Mouse (Mus musculus): ENCODE results near the gene Erf.

The Erf gene

DNA sequence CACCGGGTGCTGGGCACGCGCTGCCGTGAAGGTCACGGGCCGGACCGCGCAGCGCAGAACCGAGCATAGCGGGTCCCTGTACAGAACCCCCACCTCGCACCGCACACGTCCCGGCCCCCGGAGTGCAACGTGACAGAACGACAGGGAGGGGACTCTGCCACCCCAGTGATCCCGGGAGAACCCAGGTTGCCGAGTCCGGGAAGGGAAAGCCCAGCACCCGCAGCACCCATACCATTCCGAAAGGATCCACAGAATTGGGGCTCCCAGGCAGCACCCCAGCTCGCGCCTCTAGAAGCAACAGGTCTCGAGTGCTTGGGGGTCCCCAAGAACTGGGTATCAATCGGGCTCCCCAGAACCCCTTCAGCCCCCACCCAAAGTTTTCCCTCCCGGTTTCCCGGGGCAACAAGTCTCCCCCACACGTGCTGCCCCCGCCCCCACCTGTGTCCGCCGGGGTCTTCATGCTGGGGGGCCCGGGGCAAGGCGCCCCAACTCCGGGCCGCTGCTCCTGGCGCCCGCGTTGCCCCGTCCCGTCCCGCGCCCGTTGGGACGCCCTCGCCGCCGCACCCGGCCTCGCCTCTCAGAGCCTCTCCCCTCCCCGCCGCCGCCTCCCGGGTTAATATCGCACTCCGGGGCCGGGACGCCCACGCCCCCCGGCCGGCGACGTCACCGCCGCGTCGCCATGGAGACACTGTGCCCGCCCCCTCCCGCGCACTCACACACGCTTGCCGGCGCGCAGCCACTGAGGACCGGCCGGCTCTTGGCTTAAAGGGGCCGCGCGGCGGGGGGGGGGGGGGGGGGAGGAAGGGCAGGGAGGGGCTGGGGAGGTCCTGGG is at the start of gene Erf:
Gene Erf (minus strand): TSS at position 621 of the 832 bp plus-strand sequence.
- peak; percentile 91 to 94 for DNase-seq (ENCODE audit: low spot score in 2 of 2)

DNA sequence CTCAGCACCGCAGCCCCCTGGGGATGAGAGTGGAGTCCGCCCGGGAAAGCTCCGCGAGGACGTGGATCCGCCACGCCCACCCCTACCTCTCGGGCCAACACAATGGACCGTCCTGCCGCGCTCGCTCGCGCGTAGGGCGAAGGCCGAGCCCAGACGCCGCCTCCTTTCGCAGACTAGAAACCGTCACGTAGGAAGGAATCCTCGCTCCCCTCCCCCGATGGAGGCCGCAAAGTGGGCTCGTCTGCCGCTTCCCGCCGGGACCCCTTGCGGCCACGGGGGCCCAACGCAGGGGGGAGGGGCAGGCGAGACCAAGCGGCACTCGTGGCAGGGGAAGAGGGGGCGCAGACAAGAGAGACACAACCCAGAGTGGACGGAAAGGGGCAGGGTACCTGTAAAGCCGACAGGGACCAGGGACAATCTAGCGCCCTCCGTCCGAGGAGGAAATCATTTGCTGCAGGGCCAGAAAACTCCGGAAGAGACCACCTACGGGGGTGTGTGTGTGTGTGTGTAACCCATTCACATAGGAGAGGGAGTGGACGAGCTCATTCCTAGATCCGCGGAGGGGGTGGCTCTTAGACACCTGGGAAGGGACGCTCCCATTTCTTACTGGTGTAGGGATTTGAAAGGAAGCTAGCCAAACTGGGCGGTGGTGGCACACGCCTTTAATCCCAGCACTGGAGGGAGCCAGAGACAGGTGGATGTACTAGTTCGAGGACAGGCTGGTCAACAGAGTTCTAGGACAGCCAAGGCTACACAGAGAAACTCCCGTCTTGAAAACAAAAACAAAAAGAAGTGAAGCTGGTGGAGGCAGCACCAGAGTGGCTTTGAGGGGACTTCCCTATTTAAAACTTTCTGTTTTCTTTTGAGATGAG is 47.1 kb upstream of the Erf start, which contains the start of gene Pafah1b3:
Gene Pafah1b3 (minus strand): TSS at position 533 of the 872 bp plus-strand sequence.
- peak; percentile 73 to 75 for DNase-seq (ENCODE audit: low spot score in 2 of 2)

DNA sequence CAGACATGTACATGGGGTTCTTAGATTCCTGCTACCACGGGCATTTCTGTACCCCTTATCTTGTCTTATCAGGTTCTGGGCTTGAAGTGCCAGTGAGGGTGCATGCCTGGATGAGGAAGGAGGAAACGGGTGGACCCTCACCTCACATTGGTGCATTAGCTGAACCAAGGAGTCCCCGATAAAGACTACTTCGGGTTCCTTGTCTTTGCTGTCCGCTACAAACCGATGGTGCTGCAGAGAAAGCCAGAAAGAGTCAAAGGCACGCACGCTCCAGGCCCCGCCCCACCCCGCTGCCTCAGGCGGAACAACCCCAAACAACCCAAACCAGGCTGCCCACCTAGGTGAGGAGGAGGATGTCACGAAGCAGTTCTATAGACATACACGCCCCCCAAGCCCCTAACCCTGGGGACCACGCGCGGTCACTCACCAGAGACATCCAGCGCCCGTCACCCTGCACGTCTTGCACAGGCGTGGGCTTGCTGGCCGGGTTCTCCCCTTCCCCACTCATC is 46.4 kb upstream of the Erf start:
- DNase-seq (ENCODE audit: low spot score in 2 of 2), result no peak

DNA sequence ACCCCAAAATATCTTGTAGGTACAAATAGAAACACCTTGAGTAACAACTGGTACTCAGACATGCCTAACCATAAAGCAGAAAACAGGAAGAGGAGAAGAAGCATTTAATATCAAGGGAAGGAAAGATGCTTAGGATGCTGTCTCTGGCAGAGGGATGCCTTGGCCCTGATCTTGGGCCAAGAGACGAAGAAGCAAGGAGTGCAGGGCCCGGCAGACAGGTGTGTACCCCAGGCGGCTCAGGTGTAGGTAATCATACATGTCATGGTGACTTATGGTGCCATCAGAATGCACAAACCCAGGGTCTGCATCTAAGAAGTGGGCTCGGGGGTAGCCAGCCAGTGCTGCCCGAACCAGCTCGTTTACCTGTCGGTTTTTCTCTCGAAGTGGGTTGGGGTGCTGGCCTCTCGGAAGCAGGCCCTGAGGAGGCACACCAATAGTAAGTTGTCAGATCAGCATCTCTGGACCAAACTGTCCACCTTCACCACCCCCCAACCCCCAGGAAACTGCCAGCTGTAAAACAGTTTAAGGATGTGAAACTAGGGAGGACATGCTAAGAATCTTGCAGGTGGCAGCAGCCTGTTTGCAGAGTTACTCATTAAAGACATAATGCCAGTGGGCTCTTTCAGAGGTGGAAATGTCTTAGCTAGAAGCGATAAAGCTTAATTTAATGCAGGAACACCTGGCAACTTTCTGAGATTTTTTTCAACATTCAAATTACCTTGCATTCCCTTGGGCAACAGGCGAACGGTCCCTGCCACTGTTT is 44.6 kb upstream of the Erf start:
- no peak for DNase-seq (ENCODE audit: low spot score in 2 of 2)

DNA sequence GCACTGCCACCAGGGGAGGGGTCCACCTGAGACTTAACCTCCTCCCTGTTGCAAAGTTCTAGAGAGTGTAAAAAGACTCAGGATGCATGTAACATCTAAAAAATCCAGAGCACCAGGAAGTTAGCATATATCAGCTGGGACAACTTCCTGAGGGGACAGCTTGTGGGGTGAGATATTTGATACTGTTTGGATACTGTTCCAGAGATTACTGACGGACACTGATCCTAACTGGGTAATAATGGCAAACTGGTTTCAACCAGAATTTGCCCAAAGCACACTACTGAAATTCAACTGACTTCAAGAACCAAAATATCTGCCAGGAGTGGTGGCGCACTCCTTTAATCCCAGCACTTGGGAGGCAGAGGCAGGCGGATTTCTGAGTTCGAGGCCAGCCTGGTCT is 43.9 kb upstream of the Erf start:
- DNase-seq (ENCODE audit: low spot score in 2 of 2), result no peak

DNA sequence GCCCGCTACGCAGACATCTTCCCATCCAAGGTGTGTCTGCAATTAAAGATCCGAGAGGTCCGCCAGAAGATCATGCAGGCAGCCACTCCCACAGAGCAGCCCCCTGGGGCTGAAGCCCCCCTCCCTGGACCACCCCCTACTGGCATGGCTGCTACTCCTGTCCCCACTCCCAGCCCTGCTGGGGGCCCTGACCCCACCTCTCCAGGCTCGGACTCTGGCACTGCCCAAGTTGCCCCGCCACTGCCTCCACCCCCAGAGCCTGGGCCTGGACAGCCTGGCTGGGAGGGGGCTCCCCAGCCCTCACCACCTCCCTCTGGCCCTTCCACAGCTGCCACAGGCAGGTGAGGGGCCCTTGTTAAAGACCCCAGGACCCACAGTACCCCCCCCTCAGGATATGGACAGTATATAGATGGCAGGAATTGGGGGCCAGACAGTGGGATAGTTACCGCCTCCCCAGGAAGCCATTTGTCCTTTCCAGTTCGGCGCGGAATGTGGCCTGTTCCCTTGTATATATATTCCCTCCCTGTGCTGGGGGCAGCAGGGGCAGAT is 42.7 kb upstream of the Erf start:
- DNase-seq (ENCODE audit: low spot score in 2 of 2), result no peak

DNA sequence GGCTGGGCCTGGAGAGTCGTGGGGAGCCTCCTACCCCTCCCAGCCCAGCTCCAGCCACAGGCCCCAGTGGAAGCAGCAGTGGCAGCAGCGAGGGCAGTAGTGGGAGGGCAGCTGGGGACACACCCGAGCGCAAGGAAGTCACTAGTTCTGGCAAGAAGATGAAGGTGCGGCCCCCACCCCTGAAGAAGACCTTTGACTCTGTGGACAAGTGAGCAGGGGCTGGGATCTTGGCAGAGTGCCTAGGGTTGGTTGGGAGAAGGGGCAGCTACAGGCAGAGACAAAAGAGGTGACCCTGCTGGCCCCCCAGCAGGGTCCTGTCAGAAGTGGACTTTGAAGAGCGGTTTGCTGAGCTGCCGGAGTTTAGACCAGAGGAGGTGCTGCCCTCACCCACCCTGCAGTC is 41.5 kb upstream of the Erf start:
- DNase-seq (ENCODE audit: low spot score in 2 of 2), result no peak

DNA sequence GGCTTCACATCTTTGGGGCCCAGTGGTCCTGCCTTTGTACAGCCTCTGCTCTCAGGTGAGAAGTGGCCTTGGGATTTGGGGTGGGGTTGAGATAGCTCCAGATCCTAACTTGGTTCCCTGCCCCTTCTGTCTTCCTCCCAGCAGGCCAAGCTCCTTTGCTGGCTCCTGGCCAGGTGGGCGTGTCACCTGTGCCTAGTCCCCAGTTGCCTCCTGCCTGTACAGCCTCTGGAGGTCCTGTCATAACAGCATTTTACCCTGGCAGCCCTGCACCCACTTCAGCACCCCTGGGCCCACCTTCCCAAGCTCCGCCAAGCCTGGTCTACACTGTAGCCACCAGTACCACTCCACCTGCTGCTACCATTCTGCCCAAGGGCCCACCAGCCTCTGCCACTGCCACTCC is 40.4 kb upstream of the Erf start:
- no peak for DNase-seq (ENCODE audit: low spot score in 2 of 2)

DNA sequence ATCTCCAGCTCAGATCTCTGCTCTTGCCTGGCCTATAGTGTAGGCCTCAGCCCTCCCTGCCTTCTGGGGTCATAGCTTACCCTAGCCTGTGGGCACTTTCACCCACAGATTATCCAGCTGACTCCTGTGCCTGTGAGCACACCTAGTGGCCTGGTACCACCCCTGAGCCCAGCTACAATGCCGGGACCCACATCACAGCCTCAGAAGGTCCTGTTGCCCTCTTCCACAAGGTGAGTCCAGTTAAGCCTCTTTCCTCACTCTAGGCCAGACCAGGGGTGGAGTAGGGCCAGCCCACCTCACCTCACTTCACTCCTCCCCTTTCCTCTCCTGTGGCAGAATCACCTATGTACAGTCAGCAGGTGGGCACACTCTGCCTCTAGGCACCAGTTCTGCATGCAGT is 39.9 kb upstream of the Erf start:
- no peak for DNase-seq (ENCODE audit: low spot score in 2 of 2)

DNA sequence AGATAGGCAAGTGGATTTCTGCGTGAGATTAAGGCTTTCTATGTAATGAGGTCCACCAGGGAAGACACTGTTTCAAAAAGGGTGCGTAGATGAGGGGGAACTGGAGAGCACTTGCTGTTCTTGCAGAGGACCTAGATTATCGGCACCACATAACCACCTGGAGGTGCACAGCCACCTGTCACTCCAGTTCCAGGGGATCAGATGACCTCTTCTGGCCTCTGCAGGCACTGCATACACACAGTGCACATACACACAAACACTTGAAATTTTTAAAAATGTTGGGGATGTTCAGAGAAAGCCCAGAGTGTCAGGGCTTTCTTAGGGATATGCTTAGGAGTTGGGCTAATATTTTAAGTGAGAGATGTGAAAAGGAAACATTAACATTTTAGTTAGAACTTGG is 39.4 kb upstream of the Erf start:
- DNase-seq (ENCODE audit: low spot score in 2 of 2), result no peak

DNA sequence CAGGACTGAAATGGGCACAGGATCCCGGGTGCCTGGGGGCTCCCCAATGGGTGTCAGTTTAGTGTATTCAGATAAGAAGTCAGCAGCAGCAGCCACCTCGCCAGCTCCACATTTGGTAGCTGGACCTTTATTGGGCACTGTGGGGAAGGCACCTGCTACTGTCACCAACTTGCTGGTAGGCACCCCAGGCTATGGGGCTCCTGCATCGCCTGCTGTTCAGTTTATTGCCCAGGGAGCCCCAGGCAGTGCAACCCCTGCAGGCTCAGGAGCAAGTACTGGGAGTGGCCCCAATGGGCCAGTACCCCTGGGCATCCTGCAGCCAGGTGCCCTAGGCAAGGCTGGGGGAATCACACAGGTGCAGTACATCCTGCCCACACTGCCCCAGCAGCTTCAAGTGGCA is 38.2 kb upstream of the Erf start:
- no peak for DNase-seq (ENCODE audit: low spot score in 2 of 2)

DNA sequence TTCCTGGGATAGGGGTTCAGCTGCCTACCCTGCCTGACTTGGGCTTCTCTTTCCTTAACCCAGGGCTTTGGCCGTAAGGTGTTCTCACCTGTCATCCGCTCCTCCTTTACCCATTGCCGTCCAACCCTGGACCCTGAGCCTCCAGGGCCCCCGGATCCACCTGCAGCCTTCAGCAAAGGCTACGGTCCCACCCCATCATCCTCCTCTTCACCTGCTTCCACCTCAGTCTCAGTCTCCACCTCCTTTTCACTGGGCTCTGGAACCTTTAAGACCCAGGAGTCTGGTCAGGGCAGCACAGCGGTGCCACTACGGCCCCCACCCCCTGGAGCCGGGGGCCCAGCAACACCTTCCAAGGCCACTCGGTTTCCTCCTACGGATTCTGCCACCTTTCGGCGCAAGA is 37.5 kb upstream of the Erf start:
- DNase-seq (ENCODE audit: low spot score in 2 of 2), result no peak

DNA sequence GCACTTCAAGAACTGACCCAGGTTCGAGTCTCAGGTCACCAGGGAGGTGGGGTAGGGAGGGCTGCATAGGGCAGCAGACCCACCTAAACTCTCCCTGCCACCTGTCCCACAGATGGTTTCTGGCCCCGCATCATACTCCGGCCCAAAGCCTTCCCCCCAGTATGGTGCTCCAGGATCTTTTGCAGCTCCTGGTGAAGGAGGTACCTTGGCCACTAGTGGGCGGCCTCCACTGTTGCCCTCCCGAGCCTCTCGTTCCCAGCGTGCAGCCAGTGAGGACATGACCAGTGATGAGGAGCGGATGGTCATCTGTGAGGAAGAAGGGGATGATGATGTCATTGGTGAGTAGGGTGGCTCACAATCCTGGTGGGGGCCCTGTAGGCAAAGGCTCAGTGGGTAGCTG is 36.4 kb upstream of the Erf start:
- DNase-seq (ENCODE audit: low spot score in 2 of 2), result no peak

DNA sequence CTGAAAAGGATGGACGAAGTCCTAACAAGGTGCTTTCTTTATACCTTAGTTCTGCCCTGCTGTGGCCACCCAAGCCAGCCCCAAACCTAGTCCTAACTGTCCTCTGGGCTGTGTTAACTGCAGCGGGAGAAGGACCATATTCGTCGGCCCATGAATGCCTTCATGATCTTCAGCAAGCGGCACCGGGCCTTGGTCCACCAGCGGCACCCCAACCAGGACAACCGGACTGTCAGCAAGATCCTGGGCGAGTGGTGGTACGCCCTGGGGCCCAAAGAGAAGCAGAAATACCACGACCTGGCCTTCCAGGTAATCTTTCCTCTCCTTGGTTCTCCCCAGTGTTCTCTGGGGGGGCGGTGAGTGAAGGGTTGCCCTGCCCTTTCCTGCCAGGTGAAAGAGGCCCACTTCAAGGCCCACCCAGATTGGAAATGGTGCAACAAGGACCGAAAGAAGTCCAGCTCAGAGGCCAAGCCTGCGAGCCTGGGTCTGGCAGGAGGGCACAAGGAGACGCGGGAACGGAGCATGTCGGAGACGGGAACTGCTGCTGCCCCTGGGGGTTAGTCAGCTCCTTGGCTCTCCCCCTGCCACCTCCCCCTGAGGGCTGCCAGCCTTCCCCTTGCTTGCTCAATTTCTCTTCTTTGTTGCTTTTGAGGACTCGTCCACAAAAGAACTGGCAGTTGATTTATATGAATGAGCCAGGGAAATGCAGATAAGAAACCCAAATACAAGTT is 35.1 kb upstream of the Erf start:
- no peak for DNase-seq (ENCODE audit: low spot score in 2 of 2)

DNA sequence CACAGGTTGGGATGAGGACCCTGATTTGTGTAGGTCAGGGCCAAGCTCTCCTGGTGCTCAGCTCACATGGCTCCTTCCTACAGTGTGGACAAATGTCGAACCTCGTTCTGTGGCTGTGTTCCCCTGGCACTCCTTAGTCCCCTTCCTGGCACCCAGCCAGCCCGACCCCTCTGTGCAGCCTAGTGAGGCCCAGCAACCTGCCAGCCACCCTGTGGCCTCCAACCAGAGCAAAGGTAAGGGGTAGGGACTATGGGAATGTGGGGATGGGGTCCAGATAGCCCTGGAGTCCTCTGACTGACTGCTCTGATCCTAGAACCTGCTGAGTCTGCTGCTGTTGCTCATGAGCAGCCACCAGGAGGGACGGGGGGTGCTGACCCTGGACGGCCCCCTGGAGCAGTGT is 34.2 kb upstream of the Erf start:
- DNase-seq (ENCODE audit: low spot score in 2 of 2), result no peak

DNA sequence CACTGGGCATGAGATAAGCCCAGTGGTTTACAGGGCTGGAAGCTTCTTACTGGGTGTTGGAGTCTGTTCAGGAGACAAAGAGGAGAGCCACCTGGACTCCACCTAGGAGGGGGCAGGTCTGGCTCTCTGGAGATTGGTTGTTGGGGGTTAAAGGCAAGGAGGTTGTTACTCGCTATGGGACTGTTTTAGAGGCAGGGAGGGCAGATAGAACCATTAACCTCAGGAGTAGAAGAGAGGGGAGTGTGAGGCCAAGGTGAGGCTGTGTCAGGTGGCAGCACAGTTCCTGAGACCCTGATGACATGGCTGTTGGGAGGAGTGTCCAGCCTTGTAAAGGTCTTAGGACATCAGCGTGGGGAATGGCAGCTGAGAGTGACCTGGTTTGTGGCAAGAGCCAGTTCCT is 33.6 kb upstream of the Erf start:
- no peak for DNase-seq (ENCODE audit: low spot score in 2 of 2)

DNA sequence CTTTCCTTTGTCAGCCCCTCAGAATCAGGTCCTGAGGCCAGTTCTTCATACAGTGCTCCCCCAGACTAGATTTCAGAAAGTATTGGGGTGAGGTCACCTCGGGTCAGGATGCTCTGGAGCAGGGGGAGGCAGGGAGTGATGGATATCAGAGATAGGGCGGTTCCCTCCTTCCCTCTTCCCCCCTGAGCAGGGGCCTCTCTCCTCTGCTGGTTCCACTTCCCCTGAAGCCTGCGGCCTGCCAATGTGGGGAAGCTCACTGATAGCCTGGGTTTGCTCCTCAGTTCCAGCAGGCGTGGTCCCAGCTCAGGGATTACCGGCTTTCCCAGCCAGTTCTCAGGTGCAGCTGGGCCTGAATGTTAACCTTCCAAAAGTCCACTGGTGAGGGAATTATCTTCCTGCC is 33.1 kb upstream of the Erf start:
- no peak for DNase-seq (ENCODE audit: low spot score in 2 of 2)

DNA sequence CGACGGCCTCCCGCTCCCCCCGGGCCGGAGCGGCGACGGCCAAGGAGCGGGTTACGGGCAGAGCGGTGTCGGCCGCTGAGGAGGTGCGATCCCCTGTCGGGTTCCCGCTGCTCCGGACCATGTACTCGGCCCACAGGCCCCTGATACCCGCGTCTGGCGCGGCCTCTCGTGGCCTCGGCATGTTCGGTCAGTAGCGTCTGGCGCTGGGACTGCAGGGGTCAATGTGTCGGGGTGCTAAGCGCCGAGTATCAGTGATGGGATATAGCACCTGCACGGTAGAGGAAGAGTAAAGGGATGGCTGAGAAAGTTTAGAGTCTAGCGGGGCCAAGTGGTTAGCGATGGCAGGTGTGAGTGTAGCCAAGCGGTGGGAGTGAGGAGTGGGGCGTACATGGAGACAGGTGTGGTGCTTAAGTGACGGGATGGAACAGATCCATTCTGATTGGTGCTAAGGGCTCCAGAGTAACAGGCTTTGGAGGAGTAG is 32.2 kb upstream of the Erf start:
- peak in 1 of 2 experiments; percentile 49 for DNase-seq (ENCODE audit: low spot score in 2 of 2)

DNA sequence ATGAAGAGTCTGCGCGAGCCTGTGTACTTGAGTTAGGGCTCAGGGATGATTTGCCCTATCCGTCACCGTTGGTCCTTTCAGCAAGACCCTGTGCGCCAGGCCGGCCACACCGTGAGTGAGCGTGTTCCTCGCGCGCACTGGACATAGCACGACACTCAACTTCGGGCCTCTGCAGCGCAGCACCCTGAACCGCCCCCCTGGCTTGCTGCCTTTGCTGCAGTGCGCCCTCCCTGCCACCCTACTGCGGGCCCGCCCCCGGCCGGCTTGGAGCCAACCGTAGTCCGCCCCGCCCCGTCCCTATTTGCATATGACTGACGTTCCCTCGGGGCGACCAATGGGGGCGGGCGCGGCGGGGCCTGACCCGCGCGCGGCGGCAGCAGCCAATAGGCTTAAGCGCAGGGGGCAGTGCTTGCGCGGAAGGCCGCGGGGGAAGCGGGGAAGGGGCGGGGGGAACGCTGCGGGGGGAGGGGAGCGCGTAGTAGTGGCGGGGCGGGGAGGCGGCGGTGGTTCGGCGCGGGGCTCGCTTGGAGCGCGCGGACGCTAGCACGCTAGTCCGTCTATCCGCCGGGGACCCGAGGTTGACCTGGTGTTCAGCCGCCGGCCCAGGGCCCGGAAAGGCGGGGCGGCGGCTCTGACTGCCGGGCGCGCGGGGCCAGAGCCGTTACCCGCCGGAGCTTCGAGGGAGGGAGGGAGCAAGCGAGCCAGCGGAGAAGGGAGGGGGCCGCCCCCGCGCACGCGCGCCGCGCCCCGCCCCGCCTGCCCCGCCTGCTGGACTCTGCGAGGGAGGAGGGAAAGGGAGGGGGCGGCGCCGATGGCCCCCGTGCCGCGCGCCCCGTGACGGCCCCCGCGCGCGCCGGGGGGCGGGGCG is 31.4 kb upstream of the Erf start:
- DNase-seq (ENCODE audit: low spot score in 2 of 2), result peak; percentile 93 to 97

All from urinary bladder, adult 18-20 months (tissue).